Mouse (Mus musculus) olfactory bulb, adult 2 months (tissue): ENCODE data around the gene Rbbp8nl. TPM values are rescaled to one million over a fixed set of nuclear protein-coding genes. Genes with fewer than 3 reads are reported as not detected.
A peak's percentile ranks its signal among the peaks of the same experiment; 100 is the strongest.

Experiments
- H3K27ac ChIP-seq: fragments of 200-500 bp; 2 replicates; pipeline ENCODE4 v1.5.1; 2012; ENCODE audit warnings: low read depth, low read length; ENCODE audit not compliant: insufficient read depth
- H3K4me1 ChIP-seq: fragments of 200-500 bp; 2 replicates; pipeline ENCODE4 v1.6.1; 2012; ENCODE audit warnings: low read length; ENCODE audit not compliant: control insufficient read depth, insufficient read depth
- H3K4me3 ChIP-seq: fragments of 200-500 bp; 2 replicates; pipeline ENCODE4 v1.5.1; 2012; ENCODE audit warnings: mild to moderate bottlenecking, low read depth, low read length, moderate library complexity; ENCODE audit not compliant: insufficient read depth
- CTCF ChIP-seq: fragments of 200-500 bp; IDR thresholded peaks from 2 replicates; pipeline ENCODE4 v1.5.1; 2012; ENCODE audit warnings: low read depth, mild to moderate bottlenecking, low read length, moderate library complexity; ENCODE audit not compliant: insufficient read depth
- POLR2A ChIP-seq: fragments of 200-500 bp; IDR thresholded peaks from 2 replicates; pipeline ENCODE4 v1.6.1; 2012; ENCODE audit warnings: mild to moderate bottlenecking, low read depth, low read length, moderate library complexity; ENCODE audit not compliant: insufficient read depth
- WGBS: fragments of 180-500 bp; shearing (Covaris S2); methylation state at CpG from one replicate; pipeline ENCODE4 v1.1.7; 2018; 5-methylcytosine and 5-hydroxymethylcytosine counted together
- polyA plus RNA-seq: library from polyadenylated mRNA; stranded (reverse); fragments of >200 nt; gene quantifications from 2 replicates; pipeline ENCODE4 v1.2.4, GENCODE M21; 2012; ENCODE audit warnings: low replicate concordance; ENCODE audit not compliant: missing spikeins, insufficient read depth, insufficient read length

Gene Rbbp8nl
- polyA plus RNA-seq, 1 experiment = not detected

DNA sequence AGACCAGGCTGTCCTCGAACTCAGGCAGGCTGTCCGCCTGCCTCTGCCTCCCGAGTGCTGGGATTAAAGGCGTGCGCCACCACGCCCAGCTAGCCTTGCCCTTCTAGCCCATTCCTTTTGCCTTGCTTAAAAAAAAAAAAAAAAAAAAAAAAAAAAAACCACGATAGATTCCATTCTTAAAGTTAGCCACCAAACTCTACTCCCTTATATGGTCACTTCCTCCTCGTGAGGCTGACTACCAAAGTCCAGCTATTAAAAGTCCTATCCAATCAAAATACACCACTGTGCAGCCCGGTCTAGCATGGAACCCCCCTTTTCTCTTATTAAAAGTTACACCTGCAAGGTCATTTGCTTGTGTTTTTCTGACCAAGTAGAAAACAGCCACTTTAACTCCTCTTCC is 34.0 kb downstream of the Rbbp8nl start:
- Histone ChIP-seq H3K27ac (no peak overlapping the region), H3K4me3 (no peak overlapping the region), H3K4me1 (peaks cover 10% of the 10 kb centered on the region)
- no peak for TF ChIP-seq CTCF
- no peak for TF ChIP-seq POLR2A
- 85% methylated on average over 9 of the region's 9 CpGs for WGBS

- H3K4me3 ChIP-seq = no peak overlapping the region
- TF ChIP-seq POLR2A = no peak
- no peak for TF ChIP-seq CTCF
- peaks cover 10% of the 10 kb centered on the region for H3K4me1 ChIP-seq
- no peak overlapping the region for H3K27ac ChIP-seq
- 96% methylated on average over 5 of the region's 5 CpGs for WGBS
Measured at GRCm38 (mm10) chr2:180254436-180255209, 35.1 kb downstream of the Rbbp8nl start.

DNA sequence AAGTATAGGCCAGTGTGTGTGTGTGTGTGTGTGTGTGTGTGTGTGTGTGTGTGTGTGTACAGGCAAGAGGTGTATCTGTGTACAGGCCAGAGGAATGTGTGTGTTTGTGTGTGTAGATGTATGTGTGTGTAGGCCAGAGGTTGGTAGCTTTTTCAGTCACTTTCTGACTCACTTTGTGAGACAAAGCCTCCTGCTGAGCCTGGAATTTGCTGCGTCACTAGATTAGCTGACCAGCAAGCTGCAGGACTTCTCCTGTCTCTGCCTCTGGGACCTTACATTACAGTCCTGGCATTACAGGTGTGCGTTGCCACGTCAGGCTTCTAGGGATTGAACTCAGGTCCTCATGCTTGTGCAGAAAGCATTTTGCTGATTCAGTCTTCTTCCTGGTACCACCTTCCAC is 37.8 kb downstream of the Rbbp8nl start:
- 39% methylated on average over 3 of the region's 3 CpGs for WGBS
- Histone ChIP-seq H3K4me3 (no peak overlapping the region), H3K27ac (no peak overlapping the region), H3K4me1 (peaks cover 15% of the 10 kb centered on the region)
- TF ChIP-seq CTCF (no peak), POLR2A (no peak)

DNA sequence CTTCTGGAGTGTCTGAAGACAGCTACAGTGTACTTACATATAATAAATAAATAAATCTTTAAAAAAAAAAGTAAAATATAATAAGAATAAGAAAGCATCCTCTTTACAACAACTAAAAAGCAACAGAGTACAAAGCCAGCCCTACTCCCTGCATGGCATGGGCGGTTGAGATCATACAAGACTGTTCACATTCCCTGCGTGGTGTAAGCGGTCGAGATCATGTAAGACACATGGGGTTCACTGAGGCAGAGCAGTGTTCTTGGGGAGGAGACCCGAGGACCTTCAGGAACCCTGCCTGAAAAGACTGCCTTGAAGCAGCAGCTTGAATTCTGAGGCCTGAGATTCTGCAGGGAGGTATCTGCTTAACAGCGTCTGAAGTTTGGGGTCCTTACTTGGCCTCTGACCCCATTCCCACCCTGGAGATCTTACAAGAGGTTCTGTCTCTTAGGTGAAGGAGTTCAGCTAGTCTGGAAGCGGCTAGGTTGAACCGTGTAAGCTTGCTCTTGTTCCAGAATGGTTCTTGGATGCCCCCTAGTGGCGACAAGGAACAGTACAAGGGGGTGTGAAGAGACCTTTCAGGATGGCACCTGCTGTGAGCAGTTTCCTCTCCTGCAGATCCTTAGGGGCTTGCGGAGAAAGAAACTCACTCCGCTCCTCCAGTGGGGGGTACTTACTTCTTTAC is 38.6 kb downstream of the Rbbp8nl start:
- TF ChIP-seq POLR2A (no peak), CTCF (peak; percentile 44)
- Histone ChIP-seq H3K27ac (no peak overlapping the region), H3K4me3 (no peak overlapping the region), H3K4me1 (peaks cover 9% of the 10 kb centered on the region)
- WGBS = 22% methylated on average over 11 of the region's 11 CpGs

GRCm38 (mm10) chr2:180248947-180249660 is 40.6 kb downstream of the Rbbp8nl start:
- H3K4me3 ChIP-seq = no peak overlapping the region
- 74% methylated on average over 9 of the region's 9 CpGs for WGBS
- no peak overlapping the region for H3K27ac ChIP-seq
- peaks cover 8% of the 10 kb centered on the region for H3K4me1 ChIP-seq
- TF ChIP-seq POLR2A = no peak
- no peak for TF ChIP-seq CTCF

- Histone ChIP-seq H3K4me1 (peaks cover 8% of the 10 kb centered on the region), H3K4me3 (no peak overlapping the region), H3K27ac (no peak overlapping the region)
- TF ChIP-seq CTCF (no peak), POLR2A (no peak)
- WGBS = 60% methylated on average over 5 of the region's 5 CpGs
Measured at GRCm38 (mm10) chr2:180247916-180248315, 41.8 kb downstream of the Rbbp8nl start.

- Histone ChIP-seq H3K4me3 (no peak overlapping the region), H3K4me1 (0 out of 2 replicates have a peak, but pooled peaks cover under 1% of the 10 kb centered on the region), H3K27ac (no peak overlapping the region)
- 91% methylated on average over 4 of the region's 4 CpGs for WGBS
- TF ChIP-seq CTCF (no peak), POLR2A (no peak)
Measured at GRCm38 (mm10) chr2:180243108-180243507, 46.6 kb downstream of the Rbbp8nl start.

DNA sequence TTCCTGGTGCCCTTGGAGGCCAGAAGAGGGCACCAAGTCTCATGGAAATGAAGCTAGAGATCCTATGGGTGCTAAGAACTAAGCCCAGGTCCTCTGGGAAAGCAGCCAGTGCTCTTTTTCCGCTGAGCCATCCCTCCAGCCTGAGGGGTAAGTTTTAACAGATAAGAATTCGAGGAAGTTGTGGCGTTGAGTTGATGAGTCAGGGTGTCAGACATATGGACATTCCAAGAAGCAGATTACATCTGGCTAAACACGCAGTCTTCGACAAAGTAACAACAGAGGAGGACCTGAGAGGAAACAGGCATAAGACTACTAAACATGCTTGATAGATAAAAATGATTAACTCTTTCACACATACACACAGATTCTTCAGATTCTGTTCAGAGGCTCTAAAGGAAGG is 51.1 kb downstream of the Rbbp8nl start:
- no peak for TF ChIP-seq POLR2A
- no peak for TF ChIP-seq CTCF
- Histone ChIP-seq H3K4me3 (no peak overlapping the region), H3K4me1 (no peaks in the 10 kb centered on the region), H3K27ac (no peak overlapping the region)
- WGBS = 88% methylated on average over 5 of the region's 5 CpGs
